Comparison of ENCODE assay signal across 8 mouse cellular contexts in genomic region chr12:103325156-103325857, GRCm38 (mm10). TPM values are rescaled to one million over a fixed set of nuclear protein-coding genes. Genes with fewer than 3 reads are reported as not detected.
DNase-seq lines count a peak whose midpoint lies in the region; ATAC-seq lines count a peak whose summit lies in the region.

No protein-coding gene starts in this region.

- H3K27me3 ChIP-seq in forebrain, embryonic 11.5 days (ENCODE audit: control insufficient read depth, insufficient read depth, low read length): peaks cover 9% of the 10 kb centered on the region
- H3K27me3 ChIP-seq in heart, embryonic 16.5 days (ENCODE audit: control insufficient read depth, insufficient read depth, low read length): no peaks in the 10 kb centered on the region
- H3K27me3 ChIP-seq in liver, embryonic 13.5 days: peaks cover 19% of the 10 kb centered on the region
- H3K27me3 ChIP-seq in neural tube, embryonic 11.5 days (ENCODE audit: control insufficient read depth, insufficient read depth, low read length): peaks cover 12% of the 10 kb centered on the region
- H3K27me3 ChIP-seq in stomach, embryonic 16.5 days (ENCODE audit: control insufficient read depth, insufficient read depth, low read length): peaks cover 17% of the 10 kb centered on the region

- no peaks in the 10 kb centered on the region for H3K36me3 ChIP-seq in forebrain, embryonic 11.5 days (ENCODE audit: control insufficient read depth, insufficient read depth, low read length)
- peaks cover 21% of the 10 kb centered on the region for H3K36me3 ChIP-seq in heart, embryonic 16.5 days (ENCODE audit: control insufficient read depth, insufficient read depth)
- H3K36me3 ChIP-seq in liver, embryonic 13.5 days: no peaks in the 10 kb centered on the region
- H3K36me3 ChIP-seq in neural tube, embryonic 11.5 days (ENCODE audit: control insufficient read depth, insufficient read depth, low read length): no peaks in the 10 kb centered on the region
- H3K36me3 ChIP-seq in stomach, embryonic 16.5 days (ENCODE audit: control insufficient read depth, insufficient read depth, low read length): no peaks in the 10 kb centered on the region

- H3K4me3 ChIP-seq in forebrain, embryonic 11.5 days (ENCODE audit: low read depth, low read length): peak overlapping the region; percentile 24
- peak overlapping the region; percentile 25 for H3K4me3 ChIP-seq in heart, embryonic 16.5 days (ENCODE audit: low read length)
- H3K4me3 ChIP-seq in liver, embryonic 13.5 days (replicated peaks): peak overlapping the region; percentile 25
- peak overlapping the region; percentile 25 for H3K4me3 ChIP-seq in neural tube, embryonic 11.5 days (ENCODE audit: low read depth, low read length)
- H3K4me3 ChIP-seq in stomach, embryonic 16.5 days (replicated peaks; ENCODE audit: low read length): peak overlapping the region; percentile 38

- H3K4me2 ChIP-seq in forebrain, embryonic 11.5 days (ENCODE audit: low read depth, low read length, severe bottlenecking): peak overlapping the region; percentile 63
- peak overlapping the region; percentile 53 for H3K4me2 ChIP-seq in heart, embryonic 16.5 days (ENCODE audit: low read depth, low read length)
- H3K4me2 ChIP-seq in liver, embryonic 13.5 days: peak overlapping the region; percentile 57
- H3K4me2 ChIP-seq in neural tube, embryonic 11.5 days (ENCODE audit: low read depth): peak overlapping the region; percentile 50
- peak overlapping the region; percentile 62 for H3K4me2 ChIP-seq in stomach, embryonic 16.5 days (ENCODE audit: low read depth, low read length)

- no peaks in the 10 kb centered on the region for H3K9me3 ChIP-seq in forebrain, embryonic 11.5 days (ENCODE audit: control insufficient read depth, low read length)
- no peaks in the 10 kb centered on the region for H3K9me3 ChIP-seq in heart, embryonic 16.5 days (replicated peaks; ENCODE audit: control insufficient read depth, low read length)
- H3K9me3 ChIP-seq in liver, embryonic 13.5 days (replicated peaks): no peaks in the 10 kb centered on the region
- no peaks in the 10 kb centered on the region for H3K9me3 ChIP-seq in neural tube, embryonic 11.5 days (ENCODE audit: control insufficient read depth, low read length)
- H3K9me3 ChIP-seq in stomach, embryonic 16.5 days (replicated peaks; ENCODE audit: control insufficient read depth, low read length): no peaks in the 10 kb centered on the region

- no peak overlapping the region for H3K27ac ChIP-seq in forebrain, embryonic 11.5 days (ENCODE audit: low read depth, low read length)
- H3K27ac ChIP-seq in heart, embryonic 16.5 days (ENCODE audit: low read length): no peak overlapping the region
- no peak overlapping the region for H3K27ac ChIP-seq in liver, embryonic 13.5 days
- no peak overlapping the region for H3K27ac ChIP-seq in neural tube, embryonic 11.5 days (ENCODE audit: low read depth, low read length)
- no peak overlapping the region for H3K27ac ChIP-seq in stomach, embryonic 16.5 days (ENCODE audit: low read length)

- ATAC-seq in forebrain, embryonic 11.5 days (replicated peaks; ENCODE audit: low FRiP score): peak; percentile 97
- peak; percentile 66 for ATAC-seq in heart, embryonic 16.5 days (replicated peaks; ENCODE audit: extremely low read depth, insufficient read depth, low FRiP score)
- ATAC-seq in liver, embryonic 13.5 days (ENCODE audit: low read depth): peak; percentile 78
- peak; percentile 91 for ATAC-seq in neural tube, embryonic 11.5 days (ENCODE audit: insufficient read depth, low FRiP score, low TSS enrichment)
- peak; percentile 88 for ATAC-seq in stomach, embryonic 16.5 days (ENCODE audit: insufficient read depth, low FRiP score)

- no peaks in the 10 kb centered on the region for H3K4me1 ChIP-seq in forebrain, embryonic 11.5 days (replicated peaks; ENCODE audit: control insufficient read depth, insufficient read depth, low read length)
- H3K4me1 ChIP-seq in heart, embryonic 16.5 days (ENCODE audit: control insufficient read depth, insufficient read depth, low read length): peaks cover 46% of the 10 kb centered on the region
- 0 out of 2 replicates have a peak, but pooled peaks cover 4% of the 10 kb centered on the region for H3K4me1 ChIP-seq in liver, embryonic 13.5 days (replicated peaks)
- peaks cover 5% of the 10 kb centered on the region for H3K4me1 ChIP-seq in neural tube, embryonic 11.5 days (ENCODE audit: control insufficient read depth, insufficient read depth, low read length)
- no peaks in the 10 kb centered on the region for H3K4me1 ChIP-seq in stomach, embryonic 16.5 days (ENCODE audit: control insufficient read depth, insufficient read depth, low read length)

- peak overlapping the region; percentile 35 for H3K9ac ChIP-seq in forebrain, embryonic 11.5 days (ENCODE audit: low read length)
- H3K9ac ChIP-seq in heart, embryonic 16.5 days (ENCODE audit: low read length): no peak overlapping the region
- no peak overlapping the region for H3K9ac ChIP-seq in liver, embryonic 13.5 days
- peak overlapping the region; percentile 42 for H3K9ac ChIP-seq in neural tube, embryonic 11.5 days (ENCODE audit: low read length)
- peak overlapping the region; percentile 18; the same call in 1 of the 2 replicates for H3K9ac ChIP-seq in stomach, embryonic 16.5 days (ENCODE audit: low read length)

- WGBS in forebrain, embryonic 11.5 days: 8% methylated on average over 60 of the region's 60 CpGs
- WGBS in heart, embryonic 16.5 days: 13% methylated on average over 60 of the region's 60 CpGs
- 6% methylated on average over 60 of the region's 60 CpGs for WGBS in liver, embryonic 13.5 days (ENCODE audit: insufficient replicate concordance)
- WGBS in neural tube, embryonic 11.5 days: 8% methylated on average over 60 of the region's 60 CpGs
- 8% methylated on average over 58 of the region's 60 CpGs for WGBS in stomach, embryonic 16.5 days

- DNase-seq in CD4-positive helper T cell, adult 2 months (ENCODE audit: low read depth, low spot score): peak; percentile 92
- peak; percentile 66 for DNase-seq in c-Kit-positive CD71-negative TER-119-negative erythroid progenitor cells, embryonic 14.5 days (ENCODE audit: low read depth)
- DNase-seq in forebrain, embryonic 11.5 days (ENCODE audit: low spot score): peak; percentile 99
- DNase-seq in kidney, postnatal 25 days: peak; percentile 92
- DNase-seq in liver, embryonic 13.5 days: peak; percentile 66
- peak; percentile 95 for DNase-seq in neural tube, embryonic 11.5 days (ENCODE audit: low spot score)

RNA-seq across cellular contexts. Expression of gene Fam181a, which starts 14.5 kb away (rescaled TPM):
- polyA plus RNA-seq in forebrain, embryonic 11.5 days (2014; fragmentation: Nextera tagmentation; extraction: Ambion mirVana): 27.3 and 28.5 TPM in 2 replicates
- not detected in 2 replicates for polyA plus RNA-seq in heart, embryonic 16.5 days (2015; fragmentation: Nextera tagmentation; extraction: Ambion mirVana)
- not detected in 2 replicates for polyA plus RNA-seq in liver, embryonic 13.5 days (2015; fragmentation: Nextera tagmentation; extraction: Ambion mirVana)
- 23.7 and 24.2 TPM in 2 replicates for polyA plus RNA-seq in neural tube, embryonic 11.5 days (2014; fragmentation: Nextera tagmentation; extraction: Ambion mirVana)
- not detected in 2 replicates for polyA plus RNA-seq in stomach, embryonic 16.5 days (2015; fragmentation: Nextera tagmentation; extraction: Ambion mirVana)

RNA-seq across cellular contexts. Expression of gene Asb2, which starts 30.5 kb away (rescaled TPM):
- polyA plus RNA-seq in forebrain, embryonic 11.5 days (2014; fragmentation: Nextera tagmentation; extraction: Ambion mirVana): 0.35 and 0.40 TPM in 2 replicates
- polyA plus RNA-seq in heart, embryonic 16.5 days (2015; fragmentation: Nextera tagmentation; extraction: Ambion mirVana): 253 and 264 TPM in 2 replicates
- 2.4 and 2.6 TPM in 2 replicates for polyA plus RNA-seq in liver, embryonic 13.5 days (2015; fragmentation: Nextera tagmentation; extraction: Ambion mirVana)
- 2.9 and 3.4 TPM in 2 replicates for polyA plus RNA-seq in neural tube, embryonic 11.5 days (2014; fragmentation: Nextera tagmentation; extraction: Ambion mirVana)
- 26.3 and 27.7 TPM in 2 replicates for polyA plus RNA-seq in stomach, embryonic 16.5 days (2015; fragmentation: Nextera tagmentation; extraction: Ambion mirVana)

Comparison
In these comparisons a context has a peak if more than half of its experiments do, and no peak if none do; other contexts are left out.
1. H3K9ac ChIP-seq: peak in forebrain, embryonic 11.5 days (single experiment), neural tube, embryonic 11.5 days (single experiment) and stomach, embryonic 16.5 days (single experiment); none in heart, embryonic 16.5 days (single experiment) and liver, embryonic 13.5 days (single experiment).
2. RNA of gene Fam181a, which starts 14.5 kb away (polyA plus RNA-seq): 27.3 to 28.5 TPM in forebrain, embryonic 11.5 days and 23.7 to 24.2 TPM in neural tube, embryonic 11.5 days; not detected in heart, embryonic 16.5 days, not detected in liver, embryonic 13.5 days and not detected in stomach, embryonic 16.5 days; every median in the first group is over 10 times any median in the second.
3. Peak in every context shown above with its lines, with median percentiles within 50 percentile points of each other: DNase-seq, ATAC-seq, H3K4me2 ChIP-seq and H3K4me3 ChIP-seq.